Mouse (Mus musculus) myocyte (in vitro differentiated cells): Measurements from ENCODE around the gene Gtf2a1. TPM values are rescaled to one million over a fixed set of nuclear protein-coding genes. Genes with fewer than 3 reads are reported as not detected.

ENCODE experiments used
- H3K27me3 ChIP-seq: one replicate; pipeline ENCODE4 v1.6.1; 2011; ENCODE audit not compliant: control insufficient read depth, insufficient read depth, insufficient read length
- H3K36me3 ChIP-seq: one replicate; pipeline ENCODE4 v1.6.1; 2011; ENCODE audit not compliant: control insufficient read depth, insufficient read depth
- H3K4me2 ChIP-seq: one replicate; pipeline ENCODE4 v1.6.1; 2011; ENCODE audit warnings: low read depth, control low read depth
- H3K4me3 ChIP-seq: one replicate; pipeline ENCODE4 v1.5.1; 2011; ENCODE audit warnings: mild to moderate bottlenecking, control low read depth, moderate library complexity
- H3K79me2 ChIP-seq: one replicate; pipeline ENCODE4 v1.6.1; 2011; ENCODE audit not compliant: control insufficient read depth, insufficient read depth
- H3ac ChIP-seq: one replicate; pipeline ENCODE4 v1.6.1; 2011; ENCODE audit not compliant: control insufficient read depth, insufficient read length
- E2F4 ChIP-seq: IDR thresholded peaks from one replicate; pipeline ENCODE4 v1.6.1; 2011; ENCODE audit warnings: mild to moderate bottlenecking, control low read depth, moderate library complexity; ENCODE audit not compliant: insufficient read depth
- MYOD1 ChIP-seq, 3 experiments: IDR thresholded peaks; one replicate each; pipeline ENCODE4 v1.6.1; 2011; ENCODE audit warnings: control low read depth in 2 of 3, low read depth in 2 of 3, mild to moderate bottlenecking in 2 of 3, moderate library complexity in 1 of 3; ENCODE audit not compliant: insufficient read length in 2 of 3, control insufficient read depth in 1 of 3
- MYOG ChIP-seq, 3 experiments: IDR thresholded peaks; one replicate each; pipeline ENCODE4 v1.6.1; 2011; ENCODE audit warnings: control low read depth in 2 of 3, low read depth in 2 of 3, mild to moderate bottlenecking in 2 of 3; ENCODE audit not compliant: insufficient read length in 2 of 3, control insufficient read depth in 1 of 3, insufficient read depth in 1 of 3
- POLR2A ChIP-seq: IDR thresholded peaks from one replicate; pipeline ENCODE4 v1.6.1; 2011; ENCODE audit warnings: low read depth, mild to moderate bottlenecking, control low read depth, moderate library complexity; ENCODE audit not compliant: insufficient read length
- POLR2AphosphoS2 ChIP-seq: IDR thresholded peaks from one replicate; pipeline ENCODE4 v1.6.1; 2011; ENCODE audit warnings: low read depth, control low read depth; ENCODE audit not compliant: insufficient read length
- SRF ChIP-seq: IDR thresholded peaks from one replicate; pipeline ENCODE4 v1.6.1; 2011; ENCODE audit warnings: low read depth; ENCODE audit not compliant: control insufficient read depth, insufficient read length
- USF1 ChIP-seq: IDR thresholded peaks from one replicate; pipeline ENCODE4 v1.6.1; 2011; ENCODE audit warnings: low read depth, mild to moderate bottlenecking, control low read depth, moderate library complexity
- polyA plus RNA-seq: library from polyadenylated mRNA; unstranded; fragments of >200 nt; fragmentation: generic; extraction: Trizol; gene quantifications from one replicate; pipeline ENCODE4 v1.2.1, GENCODE M21; 2012; ENCODE audit warnings: missing spikeins

Gtf2a1 gene
- polyA plus RNA-seq, 1 experiment: 5.8 TPM

- no peaks in the 10 kb centered on the region for H3K79me2 ChIP-seq
- no peak overlapping the region for H3ac ChIP-seq
- TF ChIP-seq USF1 (no peak), MYOG (IDR thresholded peaks at IDR 0.05; ENCODE audit: control insufficient read depth in 1 of 3, insufficient read depth in 1 of 3, insufficient read length in 2 of 3, low read depth in 2 of 3) (no peak), POLR2A (no peak), MYOD1 (IDR thresholded peaks at IDR 0.05; ENCODE audit: control insufficient read depth in 1 of 3, insufficient read length in 2 of 3, low read depth in 2 of 3) (no peak), POLR2AphosphoS2 (no peak), E2F4 (no peak), SRF (no peak)
- H3K27me3 ChIP-seq: peaks cover 5% of the 10 kb centered on the region
- no peak overlapping the region for H3K4me2 ChIP-seq
- H3K4me3 ChIP-seq: no peak overlapping the region
- no peaks in the 10 kb centered on the region for H3K36me3 ChIP-seq
Measured at GRCm38 (mm10) chr12:91513980-91514379, 76.3 kb downstream of the Gtf2a1 start.

- TF ChIP-seq SRF (no peak), POLR2A (no peak)
- Histone ChIP-seq H3K79me2 (no peaks in the 10 kb centered on the region), H3K36me3 (no peaks in the 10 kb centered on the region), H3ac (no peak overlapping the region), H3K4me2 (no peak overlapping the region), H3K27me3 (peaks cover 1% of the 10 kb centered on the region), H3K4me3 (no peak overlapping the region)
Measured at GRCm38 (mm10) chr12:91511766-91512165, 78.5 kb downstream of the Gtf2a1 start.

Other genes starting within 250 kb of the Gtf2a1 start
- gene Cep128, start 206.1 kb downstream of the Gtf2a1 start, polyA plus RNA-seq: 2.9 TPM
- not detected for gene Tshr, start 205.9 kb downstream of the Gtf2a1 start, polyA plus RNA-seq
- 12.3 TPM for gene Ston2, start 197.9 kb upstream of the Gtf2a1 start, polyA plus RNA-seq